Mouse (Mus musculus) macrophage (primary cell): ENCODE measurements at regions not wholly inside any gene's neighbourhood (a gene's known extent, or its start where the extent isn't known, plus 50 kb on each side); places are given as distances from the start of the nearest gene placed in this dataset.
"Not testable (repeated sequence)": the region's sequence is repeated elsewhere in the genome, so short reads cannot be mapped to it uniquely, and the experiment has no call there.

Experiments used
- H3K27ac ChIP-seq: fragments of 350-480 bp; formaldehyde crosslinking; 2 replicates; pipeline ENCODE4 v1.9.0; 2021
- H3K36me3 ChIP-seq: fragments of 350-480 bp; formaldehyde crosslinking; 2 replicates; pipeline ENCODE4 v1.9.0; 2021; ENCODE audit errors: inconsistent target
- H3K4me3 ChIP-seq: fragments of 350-480 bp; formaldehyde crosslinking; 2 replicates; pipeline ENCODE4 v1.9.0; 2021; ENCODE audit errors: inconsistent target
- H3K79me2 ChIP-seq: fragments of 350-480 bp; formaldehyde crosslinking; 2 replicates; pipeline ENCODE4 v1.9.0; 2021; ENCODE audit errors: inconsistent target
- WGBS: methylation state at CpG from one replicate; pipeline ENCODE4 v1.1.7; 2026; ENCODE audit warnings: inconsistent platforms; ENCODE audit not compliant: missing documents; 5-methylcytosine and 5-hydroxymethylcytosine counted together

DNA sequence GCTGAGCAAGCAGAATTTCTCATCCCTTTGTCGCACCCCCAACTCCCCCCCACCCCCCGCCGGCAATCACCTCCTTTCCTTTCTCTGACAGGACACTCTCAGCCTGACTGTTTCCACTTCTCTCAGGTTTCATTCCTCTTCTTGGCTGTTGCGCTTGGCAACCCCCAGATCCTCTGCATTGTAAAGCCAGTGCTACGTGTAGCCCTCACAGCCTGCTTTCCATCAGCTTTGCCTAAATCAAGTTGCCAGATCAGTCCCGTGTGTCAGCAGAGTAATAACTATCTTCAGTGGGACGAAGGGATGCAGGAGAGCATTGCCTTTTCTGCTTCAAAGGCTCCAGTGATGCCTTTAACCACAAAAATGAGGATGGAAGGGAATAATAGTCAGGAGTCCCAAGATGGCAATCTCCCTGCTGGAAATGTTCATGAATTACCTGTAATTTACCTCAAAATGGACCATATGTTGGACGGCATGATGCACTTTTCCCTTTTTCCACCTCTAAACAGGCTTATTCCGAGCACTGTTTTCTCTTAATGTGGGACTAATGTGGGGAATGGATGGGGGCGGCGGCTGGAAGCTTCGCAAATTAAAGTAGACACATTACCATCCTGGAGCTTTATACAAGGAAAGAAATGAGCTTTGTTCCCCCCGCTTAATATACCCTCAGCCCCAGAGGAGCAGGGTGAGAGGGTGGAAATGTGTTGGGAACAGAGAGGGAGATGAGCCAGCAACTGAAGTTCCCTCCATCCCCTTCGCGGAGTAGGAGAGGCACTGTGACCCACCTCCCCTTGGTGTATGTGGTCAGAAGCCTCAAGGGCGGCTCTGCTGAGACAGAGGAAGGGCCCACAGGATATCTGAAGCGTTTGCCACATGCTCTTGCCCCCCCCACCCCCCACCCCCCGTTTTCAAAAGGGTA, 168.3 kb upstream of the Npvf start:
- Histone ChIP-seq H3K36me3 (no peaks in the 10 kb centered on the region), H3K27ac (no peak overlapping the region), H3K4me3 (no peak overlapping the region), H3K79me2 (no peaks in the 10 kb centered on the region)
- WGBS = 61% methylated on average over 16 of the region's 18 CpGs

DNA sequence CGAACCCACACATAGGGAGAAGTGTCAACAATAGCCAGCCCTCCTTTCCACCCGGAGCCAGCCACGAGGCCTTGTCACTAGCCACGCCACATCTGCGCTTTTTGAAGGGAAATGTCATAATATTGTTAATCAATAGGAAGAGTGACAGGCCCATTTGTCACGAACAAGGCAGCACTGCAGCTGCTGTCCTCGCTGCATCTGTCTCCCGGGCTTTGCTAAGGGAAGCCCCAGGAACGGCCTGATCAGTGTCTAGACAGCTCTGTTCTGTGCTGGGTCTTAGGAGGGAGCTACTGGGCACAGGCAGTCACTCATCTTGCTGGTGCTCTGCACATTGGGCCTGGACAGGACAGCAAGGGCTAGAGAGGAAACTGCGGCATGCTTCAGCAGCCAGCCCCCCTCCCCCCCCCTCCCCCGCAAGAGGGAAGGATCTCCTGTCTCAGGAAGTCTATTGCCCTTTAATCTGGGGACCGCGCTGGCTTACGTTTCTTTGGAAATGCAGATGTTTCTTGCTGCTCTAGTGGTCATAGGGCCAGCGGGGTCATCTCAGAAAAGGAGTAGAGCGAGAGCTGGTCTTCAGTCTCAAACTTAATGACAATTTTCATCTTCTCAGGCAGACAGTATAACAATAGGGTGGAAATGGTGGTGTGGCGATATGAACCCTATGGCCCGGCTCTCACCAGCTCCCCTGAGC, 169.1 kb upstream of the Npvf start:
- Histone ChIP-seq H3K4me3 (no peak overlapping the region), H3K79me2 (no peaks in the 10 kb centered on the region), H3K36me3 (no peaks in the 10 kb centered on the region), H3K27ac (no peak overlapping the region)
- 11% methylated on average over 18 of the region's 18 CpGs for WGBS

DNA sequence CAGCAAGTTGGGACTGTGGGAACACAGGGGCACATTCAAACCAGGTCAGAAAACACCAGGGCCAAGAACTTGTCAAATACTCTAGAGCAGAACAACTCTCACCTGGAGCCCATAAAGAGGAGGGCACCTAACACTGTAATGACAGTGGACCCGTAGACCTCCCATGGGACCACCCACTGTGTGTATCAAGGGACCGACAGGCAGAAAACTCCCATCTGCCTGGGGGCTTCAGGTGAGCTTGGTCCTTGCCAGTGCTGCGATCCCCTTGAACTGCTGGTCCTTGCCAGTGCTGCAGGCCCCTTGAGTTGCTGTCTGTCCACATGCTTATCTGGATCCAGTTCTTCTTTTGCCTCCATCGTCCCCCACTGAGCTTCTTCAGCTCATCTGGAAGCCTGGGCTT, 170.2 kb upstream of the Npvf start:
- Histone ChIP-seq H3K4me3 (no peak overlapping the region), H3K27ac (no peak overlapping the region), H3K79me2 (no peaks in the 10 kb centered on the region), H3K36me3 (no peaks in the 10 kb centered on the region)
- WGBS = 83% methylated on average over 4 of the region's 4 CpGs

DNA sequence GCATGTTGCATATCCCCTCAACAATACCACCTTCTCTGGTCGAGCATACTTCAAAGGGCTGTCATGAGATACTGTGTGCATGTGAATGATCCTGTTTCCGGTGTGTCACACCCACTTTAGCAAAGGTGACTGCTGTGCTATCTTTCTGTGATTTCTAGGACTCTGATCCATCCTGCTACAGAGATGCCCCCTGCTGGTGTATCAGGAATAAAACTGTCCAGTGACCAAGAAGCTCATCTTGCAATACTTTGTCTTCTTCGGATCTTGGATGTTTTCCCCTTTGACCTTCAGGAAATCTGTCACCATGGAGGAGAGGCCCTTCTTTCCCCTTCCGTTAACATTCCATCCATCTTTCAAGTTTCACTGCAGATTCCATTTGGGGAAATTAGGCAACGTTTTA, 177.5 kb upstream of the Npvf start:
- H3K4me3 ChIP-seq = no peak overlapping the region
- H3K36me3 ChIP-seq = no peaks in the 10 kb centered on the region
- H3K79me2 ChIP-seq = no peaks in the 10 kb centered on the region
- 85% methylated on average over 5 of the region's 5 CpGs for WGBS
- no peak overlapping the region for H3K27ac ChIP-seq

DNA sequence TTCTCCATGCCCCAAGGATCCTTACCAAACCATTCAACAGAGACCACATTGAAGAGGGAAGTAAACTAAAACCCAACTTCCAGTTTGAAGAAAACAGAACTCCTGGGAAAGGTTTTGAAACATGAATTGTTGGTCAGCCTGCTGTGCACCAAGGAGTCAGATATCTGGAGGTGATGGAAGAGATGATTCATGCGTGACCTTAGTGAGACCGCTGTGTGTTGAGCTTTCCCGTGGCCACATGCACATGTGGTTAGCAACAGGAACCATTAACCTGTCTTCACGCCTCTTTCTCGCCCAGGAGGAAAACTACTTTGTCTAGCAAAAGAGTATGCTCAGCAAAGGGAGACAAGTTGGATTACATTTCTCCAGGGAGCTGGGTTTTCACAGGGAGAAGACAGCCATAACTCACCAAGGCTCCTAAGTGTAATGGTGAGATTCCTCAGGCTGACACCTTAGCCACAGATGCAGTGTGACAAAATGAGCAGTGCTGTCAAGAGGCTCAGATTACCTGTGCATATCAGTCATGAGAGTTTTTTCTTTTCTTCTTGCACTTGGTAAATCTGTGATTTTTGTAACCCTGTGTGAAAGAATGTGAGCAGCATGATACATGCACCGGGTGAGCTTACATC, 181.9 kb upstream of the Npvf start:
- Histone ChIP-seq H3K79me2 (no peaks in the 10 kb centered on the region), H3K4me3 (no peak overlapping the region), H3K36me3 (no peaks in the 10 kb centered on the region), H3K27ac (no peak overlapping the region)
- WGBS = 46% methylated on average over 6 of the region's 6 CpGs

DNA sequence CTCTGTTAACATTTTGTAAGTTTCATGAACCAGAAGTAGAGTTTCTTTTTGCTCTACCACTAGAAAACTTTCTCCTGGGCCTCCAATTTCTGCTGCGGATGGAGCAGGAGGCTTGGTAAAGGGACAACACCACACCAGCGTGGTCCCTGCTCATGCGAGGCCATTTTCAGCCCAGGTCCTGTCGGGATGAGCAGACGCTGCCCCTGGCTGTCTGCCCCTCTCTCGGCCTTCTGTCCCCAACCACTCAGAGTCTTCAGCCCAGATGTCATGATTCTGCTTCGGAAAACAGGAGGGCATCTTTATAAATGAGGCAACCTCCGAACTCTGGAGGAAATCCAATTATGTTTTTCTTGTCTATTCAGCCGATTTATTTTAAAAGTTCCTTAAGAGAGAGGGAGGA, 186.6 kb upstream of the Npvf start:
- H3K36me3 ChIP-seq = no peaks in the 10 kb centered on the region
- no peak overlapping the region for H3K27ac ChIP-seq
- H3K4me3 ChIP-seq = no peak overlapping the region
- H3K79me2 ChIP-seq = no peaks in the 10 kb centered on the region
- 80% methylated on average over 9 of the region's 9 CpGs for WGBS

DNA sequence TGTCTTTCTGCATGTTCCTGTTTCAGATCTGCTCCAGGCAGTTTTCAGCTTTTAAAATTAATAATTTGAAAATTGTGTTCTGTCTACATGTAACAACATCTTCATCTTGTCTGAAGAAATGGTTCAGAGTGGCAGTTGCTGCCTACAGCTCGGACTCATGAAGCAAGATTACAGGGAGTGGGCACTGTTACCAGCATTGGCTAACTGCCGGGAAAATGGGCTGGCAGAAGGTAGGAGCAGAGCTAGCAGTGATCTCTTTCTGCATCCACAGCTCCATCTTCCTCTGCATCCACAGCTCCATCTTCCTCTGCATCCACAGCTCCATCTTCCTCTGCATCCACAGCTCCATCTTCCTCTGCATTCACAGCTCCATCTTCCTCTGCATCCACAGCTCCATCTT, 191.0 kb upstream of the Npvf start:
- not testable (repeated sequence) for H3K79me2 ChIP-seq, H3K4me3 ChIP-seq, H3K27ac ChIP-seq, H3K36me3 ChIP-seq
- WGBS = 100% methylated on average over 2 of the region's 2 CpGs

DNA sequence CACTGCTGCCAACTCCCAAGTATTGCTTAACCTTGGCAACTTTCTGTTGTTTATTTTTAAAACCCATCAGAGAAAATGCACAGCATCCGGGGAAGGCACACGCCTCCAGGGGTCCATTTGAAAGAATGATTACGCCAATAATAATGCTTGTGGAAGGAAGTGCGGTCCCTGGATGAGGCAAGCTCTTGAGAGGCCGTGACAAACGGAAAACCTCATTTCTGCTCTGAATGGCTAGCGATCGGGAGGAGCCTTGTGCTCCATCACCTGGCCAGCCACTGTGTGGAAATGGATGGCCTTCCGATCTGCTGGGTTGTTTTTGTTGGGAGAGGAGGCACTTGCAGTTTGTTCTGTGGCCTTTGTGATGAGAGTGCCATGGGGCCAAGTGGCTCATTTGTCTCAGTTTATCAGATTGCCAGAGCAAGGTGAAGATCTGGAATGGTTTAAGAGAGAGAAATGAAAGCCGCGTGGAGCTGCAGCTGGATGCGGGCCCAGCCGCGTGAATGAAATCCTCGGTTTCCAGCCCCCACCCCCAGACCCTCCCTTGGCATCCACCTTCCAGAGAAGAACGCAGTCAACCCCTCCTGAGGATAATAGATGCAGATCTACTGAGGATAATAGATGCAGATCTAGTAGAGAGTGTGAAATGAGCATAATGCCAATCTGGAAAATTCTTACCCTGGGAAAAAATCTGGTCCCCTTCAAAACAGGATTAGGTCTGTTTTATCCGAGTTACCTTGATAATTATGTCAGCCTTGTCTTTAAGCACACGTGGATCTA, 192.7 kb upstream of the Npvf start:
- Histone ChIP-seq H3K27ac (no peak overlapping the region), H3K79me2 (no peaks in the 10 kb centered on the region), H3K36me3 (no peaks in the 10 kb centered on the region), H3K4me3 (no peak overlapping the region)
- 65% methylated on average over 18 of the region's 18 CpGs for WGBS

DNA sequence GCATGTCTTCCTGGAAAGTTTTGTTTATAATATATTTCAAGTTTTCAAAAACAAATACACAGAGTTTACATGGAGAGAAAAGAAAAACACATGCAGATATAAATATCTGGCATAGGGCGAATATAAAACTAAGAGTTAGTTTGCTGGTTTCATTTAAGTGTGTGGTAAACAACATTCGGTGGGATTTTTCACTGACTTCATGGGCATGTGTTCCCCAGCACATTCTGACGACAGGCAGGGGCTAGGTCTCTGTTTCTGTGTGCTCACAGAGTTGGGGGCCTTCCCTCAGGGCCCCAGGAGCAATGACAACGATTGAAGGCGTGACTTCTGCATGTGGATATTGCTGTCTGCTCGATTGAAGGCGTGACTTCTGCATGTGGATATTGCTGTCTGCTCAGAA, 193.3 kb upstream of the Npvf start:
- H3K27ac ChIP-seq = no peak overlapping the region
- 94% methylated on average over 7 of the region's 7 CpGs for WGBS
- no peaks in the 10 kb centered on the region for H3K79me2 ChIP-seq
- H3K36me3 ChIP-seq = no peaks in the 10 kb centered on the region
- no peak overlapping the region for H3K4me3 ChIP-seq

DNA sequence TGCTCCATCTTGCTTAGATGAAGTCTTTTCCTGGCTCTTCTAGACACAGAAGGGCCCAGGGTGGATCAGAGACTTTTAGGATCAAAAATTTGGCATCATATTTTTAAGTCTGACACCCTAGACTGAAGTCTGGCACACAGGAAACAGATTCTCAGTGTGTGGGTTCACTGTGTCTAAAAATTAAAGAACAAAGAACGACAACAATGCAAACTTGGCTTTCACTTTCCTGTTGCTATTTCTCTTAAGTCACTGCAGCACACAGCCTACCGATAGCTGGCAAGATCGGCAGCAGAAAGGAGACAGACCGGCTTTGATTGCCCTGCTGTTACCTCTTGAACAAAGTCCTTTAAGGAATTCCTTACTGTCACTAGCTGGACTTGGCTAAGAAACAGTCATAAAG, 204.9 kb upstream of the Npvf start:
- 49% methylated on average over 4 of the region's 4 CpGs for WGBS

DNA sequence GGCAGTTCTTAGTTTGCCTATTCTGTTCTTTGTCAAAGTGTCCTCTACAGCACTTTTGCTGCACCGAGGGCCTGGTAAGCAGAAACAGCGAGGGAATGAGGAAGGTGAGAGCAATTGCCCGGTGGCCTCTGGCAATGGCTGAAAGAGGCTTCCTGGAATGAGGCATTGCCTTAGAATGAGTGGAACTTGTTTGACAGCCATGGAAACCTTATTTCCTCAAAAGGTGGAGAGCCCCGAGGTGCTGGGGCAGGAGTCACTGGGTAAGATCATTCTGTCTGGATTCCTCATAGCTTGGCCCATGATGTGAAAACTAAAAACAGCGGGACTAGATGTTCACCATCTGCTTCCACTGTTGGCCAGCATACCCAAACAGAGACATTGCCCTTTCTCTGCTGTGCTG, 223.8 kb upstream of the Npvf start:
- H3K79me2 ChIP-seq = no peaks in the 10 kb centered on the region
- WGBS = 61% methylated on average over 5 of the region's 5 CpGs
- no peak overlapping the region for H3K4me3 ChIP-seq
- H3K36me3 ChIP-seq = no peaks in the 10 kb centered on the region
- H3K27ac ChIP-seq = no peak overlapping the region

More for the DNA sequence above, 204.9 kb upstream of the Npvf start:
- H3K27ac ChIP-seq = no peak overlapping the region
- H3K79me2 ChIP-seq = no peaks in the 10 kb centered on the region
- no peak overlapping the region for H3K4me3 ChIP-seq
- no peaks in the 10 kb centered on the region for H3K36me3 ChIP-seq

DNA sequence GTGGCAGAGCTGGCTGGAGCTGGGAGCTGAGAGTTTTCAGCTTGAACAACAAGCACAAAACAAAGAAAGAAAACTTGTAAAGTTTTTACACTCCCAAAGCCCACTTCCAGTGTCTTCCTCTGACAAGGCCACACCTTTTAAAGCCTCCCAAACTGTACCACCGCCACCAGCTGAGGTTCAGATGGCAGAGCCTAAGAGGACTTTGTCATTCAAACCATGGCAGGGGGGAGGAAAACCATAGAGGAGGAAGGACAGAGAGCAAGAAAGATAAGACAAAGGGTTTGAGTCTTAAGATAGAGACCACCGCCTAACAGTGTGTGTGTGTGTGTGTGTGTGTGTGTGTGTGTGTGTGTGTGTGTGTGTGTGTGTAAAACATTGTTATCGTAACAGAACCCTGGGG, 228.1 kb upstream of the Npvf start:
- Histone ChIP-seq H3K79me2 (no peaks in the 10 kb centered on the region), H3K27ac (no peak overlapping the region), H3K4me3 (no peak overlapping the region), H3K36me3 (no peaks in the 10 kb centered on the region)
- 86% methylated on average over 3 of the region's 3 CpGs for WGBS

DNA sequence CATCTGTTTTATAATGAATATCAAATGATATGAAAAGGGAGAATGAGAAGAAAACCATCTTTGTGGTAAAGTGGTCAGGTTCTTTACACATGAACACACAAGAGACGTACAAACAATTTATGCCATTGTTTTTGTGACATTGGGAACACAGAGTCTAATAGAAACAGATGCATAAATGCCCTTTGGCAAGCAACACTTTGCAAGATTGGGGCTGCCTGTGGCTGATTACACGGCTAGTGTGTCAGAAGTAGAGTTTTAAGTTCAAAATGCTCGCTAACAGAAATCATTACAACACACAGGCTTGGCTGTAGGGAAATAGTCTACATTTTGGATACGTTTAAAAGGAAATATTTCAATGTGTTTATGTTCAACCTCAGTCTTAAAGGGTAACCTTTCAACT, 228.5 kb upstream of the Npvf start:
- Histone ChIP-seq H3K36me3 (no peaks in the 10 kb centered on the region), H3K4me3 (no peak overlapping the region), H3K79me2 (no peaks in the 10 kb centered on the region), H3K27ac (no peak overlapping the region)
- 88% methylated on average over 4 of the region's 4 CpGs for WGBS

DNA sequence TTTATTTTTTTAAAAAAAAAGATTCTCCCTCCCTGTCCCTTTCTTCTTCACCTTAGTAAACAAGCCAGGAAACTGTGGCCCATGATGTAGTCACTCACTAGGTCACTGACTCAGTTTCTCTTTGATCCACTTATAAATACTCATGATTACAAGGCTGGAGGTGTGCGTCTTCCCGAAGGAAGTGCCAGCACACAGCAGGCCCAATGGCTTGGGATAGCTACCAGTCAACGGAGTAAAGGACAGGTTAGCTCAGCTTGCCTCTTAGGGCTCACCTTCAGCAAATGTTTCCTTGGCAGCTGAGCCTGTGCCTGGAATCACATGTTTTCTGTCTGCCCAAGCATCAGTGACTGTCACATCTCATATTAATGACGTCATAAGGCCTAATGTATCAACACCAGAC, 230.8 kb upstream of the Npvf start:
- 93% methylated on average over 4 of the region's 4 CpGs for WGBS
- no peaks in the 10 kb centered on the region for H3K36me3 ChIP-seq

More for the DNA sequence above, 230.8 kb upstream of the Npvf start:
- no peak overlapping the region for H3K27ac ChIP-seq
- no peaks in the 10 kb centered on the region for H3K79me2 ChIP-seq
- H3K4me3 ChIP-seq = no peak overlapping the region
